Mouse (Mus musculus) forebrain, embryonic 16.5 days (tissue): ENCODE results near the gene Eri2. TPM values are rescaled to one million over a fixed set of nuclear protein-coding genes. Genes with fewer than 3 reads are reported as not detected.

Source experiments
- ATAC-seq: fragments of 200-750 bp; cut with Nextera tagmentation; 2 replicates; pipeline ENCODE4 v1.8.0; 2017; ENCODE audit warnings: mild to moderate bottlenecking, moderate library complexity
- H3K27ac ChIP-seq: fragments of 300-500 bp; sonication (generic); 2 replicates; pipeline ENCODE4 v1.5.1; 2014; ENCODE audit warnings: low read length, control low read depth
- H3K27me3 ChIP-seq: fragments of 300-500 bp; sonication (generic); replicated peaks from 2 replicates; pipeline ENCODE4 v1.6.1; 2014; ENCODE audit warnings: low read length; ENCODE audit not compliant: control insufficient read depth, insufficient read depth
- H3K36me3 ChIP-seq: fragments of 300-500 bp; sonication (generic); 2 replicates; pipeline ENCODE4 v1.6.1; 2014; ENCODE audit not compliant: control insufficient read depth, insufficient read depth
- H3K4me1 ChIP-seq: fragments of 300-500 bp; sonication (generic); replicated peaks from 2 replicates; pipeline ENCODE4 v1.6.1; 2014; ENCODE audit warnings: low read length; ENCODE audit not compliant: control insufficient read depth, insufficient read depth
- H3K4me2 ChIP-seq: fragments of 300-500 bp; sonication (generic); 2 replicates; pipeline ENCODE4 v1.6.1; 2014; ENCODE audit warnings: mild to moderate bottlenecking, low read length, control low read depth
- H3K4me3 ChIP-seq: fragments of 300-500 bp; sonication (generic); replicated peaks from 2 replicates; pipeline ENCODE4 v1.5.1; 2014; ENCODE audit warnings: mild to moderate bottlenecking, low read length, control low read depth
- H3K9ac ChIP-seq: fragments of 300-500 bp; sonication (generic); replicated peaks from 2 replicates; pipeline ENCODE4 v1.6.1; 2014; ENCODE audit warnings: low read depth, low read length, control low read depth
- H3K9me3 ChIP-seq: fragments of 300-500 bp; sonication (generic); 2 replicates; pipeline ENCODE4 v1.6.1; 2016; ENCODE audit warnings: low read length; ENCODE audit not compliant: control insufficient read depth
- WGBS: fragments of 180-500 bp; shearing (Covaris S2); extraction: QIAGEN DNeasy Blood & Tissue Kit; methylation state at CpG from one replicate; pipeline ENCODE4 v1.1.7; 2014; 5-methylcytosine and 5-hydroxymethylcytosine counted together
- polyA plus RNA-seq: library from polyadenylated mRNA; unstranded; fragments of >200 nt; fragmentation: Nextera tagmentation; extraction: Ambion mirVana; gene quantifications from 2 replicates; pipeline ENCODE4 v1.2.1, GENCODE M21; 2015

Gene Eri2
- polyA plus RNA-seq, 1 experiment from 2014 or later, result 23.1 TPM

GRCm38 (mm10) chr7:119720253-119720946 is 73.5 kb downstream of the Eri2 start, which contains the start of gene Thumpd1:
TSS of gene Thumpd1 (minus strand) at chr7:119720798.
- Histone ChIP-seq H3K4me3 (peak within 1 kb of the TSS; percentile 98), H3K4me2 (peak within 1 kb of the TSS; percentile 77), H3K27ac (peak within 1 kb of the TSS; percentile 65), H3K9ac (peak within 1 kb of the TSS; percentile 86), H3K9me3 (no peaks in the 10 kb centered on the region), H3K27me3 (no peaks in the 10 kb centered on the region), H3K4me1 (peaks cover 5% of the 10 kb centered on the region), H3K36me3 (peaks cover 26% of the 10 kb centered on the region)
- ATAC-seq, result peak; percentile 97
- WGBS, result under 1% methylated on average over 60 of the region's 60 CpGs

Other genes with a start within 250 kb of the Eri2 start
- gene Acsm2, start 239.7 kb downstream of the Eri2 start, polyA plus RNA-seq, result not detected in 2 replicates
- gene Acsm1, start 187.0 kb downstream of the Eri2 start, polyA plus RNA-seq, result not detected in 2 replicates
- 0.09 TPM in 1 of 2 replicates, not detected in the other for gene Acsm4, start 104.0 kb downstream of the Eri2 start, polyA plus RNA-seq
- 96.6 and 103 TPM in 2 replicates for gene Thumpd1, start 73.3 kb downstream of the Eri2 start, polyA plus RNA-seq
- not detected in 2 replicates for gene Acsm3, start 33.1 kb downstream of the Eri2 start, polyA plus RNA-seq
- 10.8 and 14.2 TPM in 2 replicates for gene Rexo5, start 52 bp downstream of the Eri2 start, polyA plus RNA-seq
- gene Lyrm1, start 101.8 kb upstream of the Eri2 start, polyA plus RNA-seq, result 14.3 and 17.8 TPM in 2 replicates
- 20.4 and 23.8 TPM in 2 replicates for gene Dcun1d3, start 102.2 kb upstream of the Eri2 start, polyA plus RNA-seq